Mouse (Mus musculus) heart, postnatal 0 days (tissue): ENCODE results near the gene Olfr62. TPM values are rescaled to one million over a fixed set of nuclear protein-coding genes. Genes with fewer than 3 reads are reported as not detected.

Source experiments
- ATAC-seq: fragments of 200-750 bp; cut with Nextera tagmentation; 2 replicates; pipeline ENCODE4 v1.8.0; 2017; ENCODE audit warnings: low read depth, moderate number of reproducible peaks, moderate library complexity; ENCODE audit not compliant: insufficient read depth
- DNase-seq: peaks from one replicate; pipeline ENCODE4 v3.0.0-alpha.2; 2016; ENCODE audit warnings: low spot score
- H3K27ac ChIP-seq: fragments of 300-500 bp; sonication (generic); 2 replicates; pipeline ENCODE4 v1.5.1; 2014; ENCODE audit warnings: low read depth, mild to moderate bottlenecking
- H3K27me3 ChIP-seq: fragments of 300-500 bp; sonication (generic); 2 replicates; pipeline ENCODE4 v1.6.1; 2014; ENCODE audit warnings: low read length, mixed read lengths; ENCODE audit not compliant: control insufficient read depth, insufficient read depth
- H3K36me3 ChIP-seq: fragments of 300-500 bp; sonication (generic); replicated peaks from 2 replicates; pipeline ENCODE4 v1.6.1; 2014; ENCODE audit warnings: low read length, mixed read lengths; ENCODE audit not compliant: control insufficient read depth, insufficient read depth
- H3K4me1 ChIP-seq: fragments of 300-500 bp; sonication (generic); 2 replicates; pipeline ENCODE4 v1.6.1; 2014; ENCODE audit warnings: antibody characterized with exemption; ENCODE audit not compliant: control insufficient read depth, insufficient read depth
- H3K4me2 ChIP-seq: fragments of 300-500 bp; sonication (generic); 2 replicates; pipeline ENCODE4 v1.6.1; 2014; ENCODE audit warnings: low read depth, mild to moderate bottlenecking, low read length, moderate library complexity
- H3K4me3 ChIP-seq: fragments of 300-500 bp; sonication (generic); 2 replicates; pipeline ENCODE4 v1.5.1; 2014; ENCODE audit warnings: low read depth, low read length
- H3K9ac ChIP-seq: fragments of 300-500 bp; sonication (generic); replicated peaks from 2 replicates; pipeline ENCODE4 v1.6.1; 2014; ENCODE audit warnings: low read depth, low read length, mixed read lengths
- H3K9me3 ChIP-seq: fragments of 300-500 bp; sonication (generic); replicated peaks from 2 replicates; pipeline ENCODE4 v1.6.1; 2016; ENCODE audit warnings: low read length; ENCODE audit not compliant: control insufficient read depth
- CTCF ChIP-seq: IDR thresholded peaks from 2 replicates; pipeline ENCODE4 v1.5.1; 2016; ENCODE audit warnings: antibody characterized with exemption, control low read depth, low read depth
- EP300 ChIP-seq: IDR thresholded peaks from 2 replicates; pipeline ENCODE4 v1.6.1; 2016; ENCODE audit warnings: antibody characterized with exemption, low read depth
- WGBS: fragments of 180-500 bp; shearing (Covaris S2); extraction: QIAGEN DNeasy Blood & Tissue Kit; methylation state at CpG from one replicate; pipeline ENCODE4 v1.1.7; 2014; 5-methylcytosine and 5-hydroxymethylcytosine counted together
- polyA plus RNA-seq: library from polyadenylated mRNA; unstranded; fragments of >200 nt; fragmentation: Nextera tagmentation; extraction: Ambion mirVana; gene quantifications from 2 replicates; pipeline ENCODE4 v1.2.1, GENCODE M21; 2015
- total RNA-seq: library from RNA; depleted of rRNA; stranded (reverse); fragments of >200 nt; gene quantifications from 2 replicates; pipeline ENCODE4 v1.2.3, GENCODE M21; 2014; ENCODE audit warnings: low replicate concordance

Olfr62 gene
- total and polyA plus RNA-seq, 2 experiments from 2014 or later, result not detected

DNA sequence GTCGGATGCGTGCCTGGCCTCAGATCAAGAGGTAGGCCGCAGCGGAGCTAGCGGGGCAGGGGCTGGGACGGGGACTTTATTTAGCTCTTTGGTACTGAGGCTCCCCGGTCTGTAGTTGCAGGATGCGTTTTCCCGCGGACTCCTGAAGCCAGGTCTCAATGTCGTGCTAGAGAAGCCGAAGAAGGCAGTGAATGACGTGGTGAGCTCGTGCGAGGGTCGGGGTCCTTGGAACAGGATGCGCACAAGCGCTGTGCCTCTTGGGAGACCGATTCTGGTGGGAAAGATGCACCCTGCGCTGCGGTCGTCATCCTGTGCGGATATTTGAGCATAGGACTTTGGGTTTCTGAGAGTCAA is 37.8 kb upstream of the Olfr62 start:
- H3K27ac ChIP-seq, result no peak overlapping the region
- ATAC-seq, result peak; percentile 36; the same call in 1 of the 2 replicates
- 0% methylated on average over 23 of the region's 23 CpGs for WGBS

DNA sequence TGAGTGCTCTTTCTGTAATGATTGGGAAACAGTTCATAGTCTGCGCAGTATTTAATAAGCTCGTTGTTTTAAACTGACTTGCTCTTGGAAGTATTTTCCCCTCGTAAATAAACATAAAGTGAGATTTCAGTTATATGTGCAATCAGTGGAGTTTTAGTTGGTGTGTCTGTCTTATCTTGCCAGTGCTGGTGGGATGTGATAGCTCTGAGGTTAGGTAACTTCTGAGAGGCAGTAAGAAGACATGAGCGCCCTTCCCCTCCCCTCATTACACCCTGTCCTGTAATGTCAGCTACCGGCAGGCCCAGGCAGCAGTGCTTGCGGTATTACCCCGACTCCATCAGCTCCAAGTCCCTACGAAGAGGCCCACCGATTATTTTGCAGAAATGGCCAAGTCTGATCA is 37.0 kb upstream of the Olfr62 start:
- Histone ChIP-seq H3K4me1 (peaks cover 11% of the 10 kb centered on the region), H3K36me3 (peaks cover 40% of the 10 kb centered on the region), H3K4me2 (peak overlapping the region; percentile 82), H3K4me3 (peak overlapping the region; percentile 66), H3K9me3 (no peaks in the 10 kb centered on the region), H3K9ac (no peak overlapping the region), H3K27me3 (no peaks in the 10 kb centered on the region), H3K27ac (no peak overlapping the region)
- TF ChIP-seq EP300 (no peak), CTCF (no peak)
- no peak for DNase-seq
- ATAC-seq, result no peak
- 84% methylated on average over 9 of the region's 9 CpGs for WGBS

More for the DNA sequence above, 37.8 kb upstream of the Olfr62 start:
- Histone ChIP-seq H3K4me2 (peak overlapping the region; percentile 82), H3K4me1 (peaks cover 11% of the 10 kb centered on the region), H3K9ac (peak overlapping the region; percentile 50), H3K36me3 (peaks cover 31% of the 10 kb centered on the region), H3K4me3 (peak overlapping the region; percentile 66), H3K9me3 (no peaks in the 10 kb centered on the region), H3K27me3 (no peaks in the 10 kb centered on the region)
- DNase-seq, result no peak
- no peak for TF ChIP-seq CTCF
- TF ChIP-seq EP300, result no peak

DNA sequence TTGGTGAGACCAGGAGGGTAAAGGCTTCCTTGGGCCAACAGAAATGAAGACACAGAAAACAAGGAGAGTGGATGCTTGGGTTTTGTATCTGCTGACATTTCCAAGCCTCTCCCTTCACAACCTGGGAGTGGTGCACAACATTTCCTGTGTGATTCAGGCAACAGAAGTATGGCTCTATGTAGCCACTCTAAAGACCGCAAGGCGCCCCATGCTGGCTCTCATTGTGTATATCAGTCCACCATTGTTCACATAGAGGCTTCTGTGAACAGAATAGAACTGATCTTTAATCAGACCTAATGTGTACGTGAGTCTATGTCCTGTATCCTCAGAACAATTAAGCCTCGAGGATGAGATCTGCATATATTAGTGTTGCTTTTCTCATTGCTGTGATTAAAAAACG is 28.5 kb upstream of the Olfr62 start:
- no peaks in the 10 kb centered on the region for H3K4me1 ChIP-seq
- ATAC-seq (no peak), DNase-seq (no peak)
- no peak overlapping the region for H3K4me3 ChIP-seq
- 90% methylated on average over 5 of the region's 5 CpGs for WGBS
- H3K27ac ChIP-seq, result no peak overlapping the region
- no peaks in the 10 kb centered on the region for H3K27me3 ChIP-seq
- H3K9ac ChIP-seq, result no peak overlapping the region
- TF ChIP-seq EP300 (no peak), CTCF (no peak)
- H3K36me3 ChIP-seq, result peaks cover 37% of the 10 kb centered on the region
- no peaks in the 10 kb centered on the region for H3K9me3 ChIP-seq
- H3K4me2 ChIP-seq, result no peak overlapping the region

DNA sequence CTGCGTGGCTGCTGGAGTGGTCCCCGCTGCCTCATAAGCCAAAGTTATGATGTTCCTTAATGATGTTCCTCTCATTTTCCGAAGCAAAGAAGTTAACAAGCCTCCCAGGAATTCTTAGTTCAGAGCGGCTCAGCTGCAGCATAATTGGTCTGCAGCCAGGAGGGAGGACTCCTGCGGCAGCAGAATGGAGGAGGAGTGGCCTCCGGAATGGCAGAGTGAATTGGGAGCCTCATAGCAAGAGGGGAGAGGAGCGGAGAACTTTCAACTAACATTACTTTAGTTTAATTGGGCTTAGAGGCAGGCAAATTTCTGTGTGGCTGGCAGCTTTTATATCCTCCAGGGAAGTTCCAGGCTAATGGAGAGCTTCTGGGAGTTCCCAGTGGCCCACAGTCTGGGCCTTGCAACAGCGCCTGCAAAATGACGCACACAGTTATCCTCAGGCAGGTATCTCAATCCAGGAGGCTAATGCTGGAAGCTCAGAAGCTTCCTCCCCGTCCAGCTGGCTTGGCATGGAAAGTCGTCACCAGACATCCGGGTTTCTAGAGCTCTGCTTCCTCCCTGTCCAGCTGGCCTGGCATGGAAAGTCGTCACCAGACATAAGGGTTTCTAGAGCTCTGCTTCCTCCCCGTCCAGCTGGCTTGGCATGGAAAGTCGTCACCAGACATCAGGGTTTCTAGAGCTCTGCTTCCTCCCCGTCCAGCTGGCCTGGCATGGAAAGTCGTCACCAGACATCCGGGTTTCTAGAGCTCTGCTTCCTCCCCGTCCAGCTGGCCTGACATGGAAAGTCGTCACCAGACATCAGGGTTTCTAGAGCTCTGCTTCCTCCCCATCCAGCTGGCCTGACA is 16.2 kb upstream of the Olfr62 start:
- TF ChIP-seq EP300, result peak; percentile 63; the same call in 1 of the 2 replicates
- TF ChIP-seq CTCF, result no peak
- H3K9ac ChIP-seq, result no peak overlapping the region
- H3K9me3 ChIP-seq, result no peaks in the 10 kb centered on the region
- WGBS, result 27% methylated on average over 20 of the region's 20 CpGs
- no peak overlapping the region for H3K4me3 ChIP-seq
- peak overlapping the region; percentile 31; the same call in 1 of the 2 replicates for H3K4me2 ChIP-seq
- no peaks in the 10 kb centered on the region; the same call in 1 of the 2 replicates for H3K4me1 ChIP-seq
- H3K27me3 ChIP-seq, result no peaks in the 10 kb centered on the region
- peak; percentile 9 for DNase-seq
- ATAC-seq, result no peak
- no peaks in the 10 kb centered on the region for H3K36me3 ChIP-seq
- peak overlapping the region; percentile 64 for H3K27ac ChIP-seq

DNA sequence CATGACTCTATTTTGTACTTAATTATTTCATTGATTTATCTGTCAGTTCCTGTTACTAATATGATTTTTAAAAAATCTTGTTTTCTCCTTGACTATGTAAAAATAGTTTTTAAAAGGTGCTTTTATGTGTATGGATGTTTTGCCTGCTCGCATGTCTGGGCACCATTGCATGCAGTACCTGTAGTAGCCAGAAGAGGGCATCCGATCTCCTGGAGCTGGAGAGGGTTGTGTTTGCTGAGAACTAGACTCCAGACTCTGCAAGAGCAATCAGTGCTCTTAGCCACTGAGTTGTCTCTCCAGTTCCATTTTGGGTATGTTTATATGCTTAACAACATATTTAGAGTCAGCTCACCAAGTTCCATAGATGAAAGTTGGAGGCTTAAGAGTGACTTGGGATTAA is 13.5 kb upstream of the Olfr62 start:
- no peak overlapping the region for H3K27ac ChIP-seq
- no peak overlapping the region for H3K4me2 ChIP-seq
- H3K36me3 ChIP-seq, result no peaks in the 10 kb centered on the region
- H3K4me1 ChIP-seq, result no peaks in the 10 kb centered on the region; the same call in 1 of the 2 replicates
- TF ChIP-seq EP300 (no peak), CTCF (peak; percentile 80)
- DNase-seq (no peak), ATAC-seq (no peak)
- H3K9ac ChIP-seq, result no peak overlapping the region
- H3K4me3 ChIP-seq, result no peak overlapping the region
- H3K27me3 ChIP-seq, result no peaks in the 10 kb centered on the region
- WGBS, result 7% methylated on average over 2 of the region's 2 CpGs
- no peaks in the 10 kb centered on the region for H3K9me3 ChIP-seq

DNA sequence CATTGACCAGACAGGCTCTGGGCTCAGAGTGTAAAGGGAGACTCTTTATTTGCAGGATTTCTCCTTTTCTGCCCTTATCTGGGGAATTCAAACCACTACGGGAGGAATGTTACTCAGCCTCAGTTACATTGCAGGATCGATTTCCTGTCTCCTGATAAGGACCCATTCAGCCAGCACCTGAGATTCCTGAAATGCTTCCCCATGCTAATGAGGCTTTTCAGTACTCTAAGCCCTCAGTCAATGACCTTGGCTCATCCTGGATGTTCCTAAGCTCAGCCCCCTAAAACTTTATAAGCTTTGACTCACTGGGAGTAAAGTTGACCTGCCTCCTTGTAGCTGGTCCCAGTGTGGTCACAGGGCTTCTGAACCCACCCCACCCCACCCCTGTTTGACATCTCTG is 28.3 kb downstream of the Olfr62 start:
- 7% methylated on average over 2 of the region's 2 CpGs for WGBS
- no peaks in the 10 kb centered on the region for H3K36me3 ChIP-seq
- no peak overlapping the region for H3K4me3 ChIP-seq
- H3K27me3 ChIP-seq, result no peaks in the 10 kb centered on the region
- TF ChIP-seq EP300, result no peak
- TF ChIP-seq CTCF, result no peak
- no peaks in the 10 kb centered on the region for H3K4me1 ChIP-seq
- DNase-seq (no peak), ATAC-seq (no peak)
- H3K9me3 ChIP-seq, result no peaks in the 10 kb centered on the region
- H3K4me2 ChIP-seq, result no peak overlapping the region
- H3K27ac ChIP-seq, result no peak overlapping the region
- no peak overlapping the region for H3K9ac ChIP-seq
